Mouse (Mus musculus) cerebellum, adult 2 months (tissue): ENCODE measurements at regions not wholly inside any gene's neighbourhood (a gene's known extent, or its start where the extent isn't known, plus 50 kb on each side); places are given as distances from the start of the nearest gene placed in this dataset.

Experiments
- CTCF ChIP-seq: fragments of 200-500 bp; IDR thresholded peaks from 2 replicates; pipeline ENCODE4 v1.5.1; 2011; ENCODE audit warnings: low read depth, mild to moderate bottlenecking, control low read depth, low read length, moderate library complexity, borderline replicate concordance; ENCODE audit not compliant: insufficient read depth
- POLR2A ChIP-seq: fragments of 200-500 bp; IDR thresholded peaks from 2 replicates; pipeline ENCODE4 v1.6.1; 2011; ENCODE audit warnings: low read length, control low read depth, borderline replicate concordance; ENCODE audit not compliant: insufficient read depth

DNA sequence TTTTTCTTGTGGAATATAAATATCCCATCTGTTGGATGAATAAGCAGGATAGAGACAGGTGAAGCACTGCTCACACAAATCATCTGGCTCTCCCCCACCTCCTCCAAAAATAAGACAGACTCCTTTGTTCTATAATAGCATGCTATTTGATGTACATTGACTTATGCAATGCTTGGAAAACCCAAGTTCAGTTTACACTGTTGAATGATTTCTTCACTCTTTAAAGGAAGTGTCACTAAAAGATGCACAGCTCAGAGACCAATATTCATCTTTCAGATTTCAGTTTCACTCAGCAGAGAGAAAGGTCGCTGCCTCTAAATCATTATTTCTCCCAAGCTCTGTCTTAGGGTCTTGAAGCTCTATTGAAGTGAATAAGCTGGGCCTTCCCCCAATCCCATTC is 417.4 kb downstream of the Hs3st1 start:
- TF ChIP-seq CTCF, result no peak
- no peak for TF ChIP-seq POLR2A
